Mouse (Mus musculus): ENCODE measurements around the gene Szt2. TPM values are rescaled to one million over a fixed set of nuclear protein-coding genes. Genes with fewer than 3 reads are reported as not detected.

Gene Szt2
- total and polyA plus RNA-seq, 3 experiments: 3.2 to 18.9 (median 7.4) TPM

- in situ Hi-C loops (cut with MboI; ENCODE audit: low pct_ligation_motif_present, low pct_unique_long_range_greater_than_20kb, low sequenced_read_pairs): no loop called here
- dilution Hi-C loops (cut with MboI; ENCODE audit: extremely low pct_ligation_motif_present, extremely low pct_unique_long_range_greater_than_20kb, low sequenced_read_pairs): no loop called here
- DNase-seq (ENCODE audit: extremely low read depth): no peak
- Histone ChIP-seq H3K9ac (ENCODE audit: insufficient read depth, low read depth) (no peak within 1 kb of the TSS), H3K4me2 (ENCODE audit: insufficient read depth, low read depth, poor library complexity, severe bottlenecking) (no peak within 1 kb of the TSS), H3K4me3 (replicated peaks in 1 of 3; ENCODE audit: low read depth in 2 of 3, low read length in 2 of 3, poor library complexity in 1 of 3) (no peak within 1 kb of the TSS), H3K27me3 (replicated peaks) (peaks cover 80% of the 10 kb centered on the region), H3K79me2 (replicated peaks; ENCODE audit: control insufficient read depth, extremely low read depth, insufficient read depth, poor library complexity, severe bottlenecking) (no peaks in the 10 kb centered on the region), H3K27ac (ENCODE audit: insufficient read depth, low read depth) (no peak within 1 kb of the TSS), H3K9me3 (replicated peaks; ENCODE audit: low read length) (no peaks in the 10 kb centered on the region), H3K4me1 (ENCODE audit: control insufficient read depth in 1 of 2, insufficient read depth in 2 of 2) (no peaks in the 10 kb centered on the region), H3K36me3 (replicated peaks in 1 of 2; ENCODE audit: control insufficient read depth in 1 of 2, insufficient read depth in 1 of 2, low read length in 1 of 2) (no peaks in the 10 kb centered on the region)
- no peak for TF ChIP-seq NRF1 (IDR thresholded peaks at IDR 0.05; ENCODE audit: low read depth, low read length)
- no peak for TF ChIP-seq MAZ (IDR thresholded peaks at IDR 0.05; ENCODE audit: low read depth, low read length)
- no peak for TF ChIP-seq ELF1 (IDR thresholded peaks at IDR 0.05; ENCODE audit: low read depth, low read length)
- no peak for TF ChIP-seq GABPA (IDR thresholded peaks at IDR 0.05; ENCODE audit: insufficient replicate concordance, low read depth, low read length)
- TF ChIP-seq ZNF384 (IDR thresholded peaks at IDR 0.05; ENCODE audit: low read depth, low read length): no peak
- no peak for TF ChIP-seq USF1 (IDR thresholded peaks at IDR 0.05; ENCODE audit: low read depth, low read length)
Observed at GRCm38 (mm10) chr4:118457345-118457975, 48.4 kb upstream of the Szt2 start, which contains the start of gene Mpl. Gene Mpl (minus strand): TSS chr4:118457513.

- Histone ChIP-seq H3K79me2 (replicated peaks; ENCODE audit: control insufficient read depth, extremely low read depth, insufficient read depth, poor library complexity, severe bottlenecking) (no peaks in the 10 kb centered on the region), H3K27ac (ENCODE audit: insufficient read depth, low read depth) (no peak overlapping the region), H3K4me2 (ENCODE audit: insufficient read depth, low read depth, poor library complexity, severe bottlenecking) (no peak overlapping the region), H3K9ac (ENCODE audit: insufficient read depth, low read depth) (no peak overlapping the region), H3K36me3 (replicated peaks in 1 of 2; ENCODE audit: control insufficient read depth in 1 of 2, insufficient read depth in 1 of 2, low read length in 1 of 2) (no peaks in the 10 kb centered on the region), H3K9me3 (replicated peaks; ENCODE audit: low read length) (no peaks in the 10 kb centered on the region), H3K4me1 (ENCODE audit: control insufficient read depth in 1 of 2, insufficient read depth in 2 of 2) (peaks cover 0 to 6% of the 10 kb centered on the region in 2 experiments; a peak in 1 of 4 replicates), H3K27me3 (replicated peaks) (peaks cover 73% of the 10 kb centered on the region), H3K4me3 (replicated peaks in 1 of 3; ENCODE audit: low read depth in 2 of 3, low read length in 2 of 3, poor library complexity in 1 of 3) (no peak overlapping the region)
- DNase-seq (ENCODE audit: extremely low read depth): no peak
- in situ Hi-C loops (cut with MboI; ENCODE audit: low pct_ligation_motif_present, low pct_unique_long_range_greater_than_20kb, low sequenced_read_pairs) (no loop called here), dilution Hi-C loops (cut with MboI; ENCODE audit: extremely low pct_ligation_motif_present, extremely low pct_unique_long_range_greater_than_20kb, low sequenced_read_pairs) (no loop called here)
- no peak for TF ChIP-seq ZKSCAN1 (IDR thresholded peaks at IDR 0.05; ENCODE audit: borderline replicate concordance, low read depth, low read length)
- TF ChIP-seq MAFK (IDR thresholded peaks at IDR 0.05; ENCODE audit: insufficient replicate concordance, low read length): no peak
- TF ChIP-seq HCFC1 (IDR thresholded peaks at IDR 0.05; ENCODE audit: low read depth, low read length): no peak
- TF ChIP-seq USF2 (conservative IDR thresholded peaks at IDR 0.05; ENCODE audit: low read depth, low read length): no peak
- TF ChIP-seq POLR2AphosphoS2 (IDR thresholded peaks at IDR 0.05; ENCODE audit: low read depth, low read length): no peak
- TF ChIP-seq SIN3A (IDR thresholded peaks at IDR 0.05; ENCODE audit: low read length): no peak
- no peak for TF ChIP-seq CHD1 (IDR thresholded peaks at IDR 0.05; ENCODE audit: low read depth, low read length)
- TF ChIP-seq ZMIZ1 (IDR thresholded peaks at IDR 0.05; ENCODE audit: low read depth, low read length): no peak
- no peak for TF ChIP-seq ETS1 (conservative IDR thresholded peaks at IDR 0.05; ENCODE audit: low read depth, low read length)
- no peak for TF ChIP-seq ELF1 (IDR thresholded peaks at IDR 0.05; ENCODE audit: low read depth, low read length)
- TF ChIP-seq POLR2A (IDR thresholded peaks at IDR 0.05; ENCODE audit: low read depth, low read length): no peak
- TF ChIP-seq GABPA (IDR thresholded peaks at IDR 0.05; ENCODE audit: insufficient replicate concordance, low read depth, low read length): no peak
- no peak for TF ChIP-seq JUN (IDR thresholded peaks at IDR 0.05; ENCODE audit: insufficient read depth, low read depth, low read length)
Observed at GRCm38 (mm10) chr4:118446415-118447153, 37.5 kb upstream of the Szt2 start.
